Mouse (Mus musculus) embryonic facial prominence, embryonic 11.5 days (tissue): ENCODE measurements around the gene Dusp28. TPM values are rescaled to one million over a fixed set of nuclear protein-coding genes. Genes with fewer than 3 reads are reported as not detected.

Experiments used
- ATAC-seq: fragments of 200-750 bp; cut with Nextera tagmentation; replicated peaks from 2 replicates; pipeline ENCODE4 v1.8.0; 2017; ENCODE audit warnings: low read depth; ENCODE audit not compliant: insufficient number of reproducible peaks, low FRiP score, low TSS enrichment
- DNase-seq: peaks from one replicate; pipeline ENCODE4 v3.0.0-alpha.2; 2015; ENCODE audit warnings: low spot score
- H3K27ac ChIP-seq: fragments of 300-500 bp; sonication (generic); replicated peaks from 2 replicates; pipeline ENCODE4 v1.5.1; 2014; ENCODE audit warnings: mild to moderate bottlenecking, low read depth, low read length, control low read depth
- H3K27me3 ChIP-seq: fragments of 300-500 bp; sonication (generic); 2 replicates; pipeline ENCODE4 v1.6.1; 2014; ENCODE audit warnings: mild to moderate bottlenecking, low read length, moderate library complexity, mixed read lengths; ENCODE audit not compliant: control insufficient read depth, insufficient read depth
- H3K36me3 ChIP-seq: fragments of 300-500 bp; sonication (generic); replicated peaks from 2 replicates; pipeline ENCODE4 v1.6.1; 2014; ENCODE audit warnings: low read depth, mild to moderate bottlenecking, low read length, moderate library complexity, mixed read lengths; ENCODE audit not compliant: control insufficient read depth, insufficient read depth
- H3K4me1 ChIP-seq: fragments of 300-500 bp; sonication (generic); 2 replicates; pipeline ENCODE4 v1.6.1; 2014; ENCODE audit warnings: low read length, mixed read lengths; ENCODE audit not compliant: control insufficient read depth, insufficient read depth
- H3K4me2 ChIP-seq: fragments of 300-500 bp; sonication (generic); 2 replicates; pipeline ENCODE4 v1.6.1; 2014; ENCODE audit warnings: low read depth, mild to moderate bottlenecking, control low read depth, low read length, moderate library complexity
- H3K4me3 ChIP-seq: fragments of 300-500 bp; sonication (generic); 2 replicates; pipeline ENCODE4 v1.5.1; 2014; ENCODE audit warnings: low read depth, low read length, control low read depth
- H3K9ac ChIP-seq: fragments of 300-500 bp; sonication (generic); replicated peaks from 2 replicates; pipeline ENCODE4 v1.6.1; 2014; ENCODE audit warnings: mild to moderate bottlenecking, control low read depth, low read length
- H3K9me3 ChIP-seq: fragments of 300-500 bp; sonication (generic); replicated peaks from 2 replicates; pipeline ENCODE4 v1.6.1; 2016; ENCODE audit warnings: mild to moderate bottlenecking, low read length, inconsistent platforms, mixed read lengths; ENCODE audit not compliant: control insufficient read depth
- whole genome bisulfite sequencing: fragments of 180-500 bp; shearing (Covaris S2); extraction: QIAGEN DNeasy Blood & Tissue Kit; methylation state at CpG from one replicate; pipeline ENCODE4 v1.1.7; 2014; 5-methylcytosine and 5-hydroxymethylcytosine counted together
- polyA plus RNA-seq: library from polyadenylated mRNA; unstranded; fragments of >200 nt; fragmentation: Nextera tagmentation; extraction: Ambion mirVana; gene quantifications from 2 replicates; pipeline ENCODE4 v1.2.1, GENCODE M21; 2014

Dusp28 gene
- polyA plus RNA-seq, 1 experiment from 2014 or later = 7.2 TPM

DNA sequence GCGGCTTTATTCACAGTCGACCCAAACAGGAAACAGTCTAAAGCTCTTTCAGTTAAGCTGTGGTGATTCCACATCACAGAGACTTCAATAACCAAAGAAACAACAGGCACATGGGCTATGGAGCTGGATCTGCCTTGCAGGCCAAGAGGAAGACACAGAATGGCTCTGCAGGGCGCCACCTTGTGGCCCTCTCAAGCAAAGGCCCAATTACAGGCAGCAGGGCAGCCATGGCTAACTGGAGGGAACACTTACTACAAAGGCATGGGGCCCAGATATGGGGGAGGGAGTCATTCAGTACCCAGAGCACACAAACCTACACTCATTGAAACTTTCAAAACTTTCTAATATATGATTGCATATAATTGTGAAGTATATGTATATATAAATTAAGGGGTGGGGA is 11.7 kb upstream of the Dusp28 start:
- DNase-seq (peak; percentile 90), ATAC-seq (peak; percentile 71)
- 9% methylated on average over 3 of the region's 3 CpGs for WGBS
- Histone ChIP-seq H3K27ac (no peak overlapping the region), H3K36me3 (no peaks in the 10 kb centered on the region), H3K27me3 (no peaks in the 10 kb centered on the region), H3K4me1 (no peaks in the 10 kb centered on the region), H3K4me3 (no peak overlapping the region), H3K9me3 (no peaks in the 10 kb centered on the region), H3K4me2 (no peak overlapping the region), H3K9ac (no peak overlapping the region)

DNA sequence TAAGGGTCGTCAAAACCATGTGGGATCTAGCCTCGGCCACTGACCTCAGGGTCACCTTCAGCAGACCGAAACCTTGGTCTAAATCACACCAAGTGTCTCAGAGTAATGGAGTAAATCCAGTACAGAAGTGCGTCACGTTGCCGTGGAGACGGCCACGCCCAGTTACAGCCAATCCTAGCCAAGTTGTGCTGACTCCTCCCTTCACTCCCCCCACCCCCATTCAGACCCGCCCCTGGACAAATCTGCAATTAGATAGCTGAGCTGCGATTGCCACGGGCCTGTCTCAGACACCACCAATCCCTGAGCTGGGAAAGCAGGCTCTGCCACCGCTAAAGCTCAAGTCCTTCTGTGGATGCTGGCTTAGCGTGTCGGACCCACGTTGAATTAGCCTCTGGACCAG is 4.0 kb upstream of the Dusp28 start, which contains the start of gene Ankmy1:
Gene Ankmy1 (minus strand): TSS at position 121 of the 400 bp plus-strand sequence.
- H3K4me2 ChIP-seq = peak within 1 kb of the TSS; percentile 43
- peak; percentile 85 for DNase-seq
- no peak within 1 kb of the TSS for H3K27ac ChIP-seq
- H3K27me3 ChIP-seq = no peaks in the 10 kb centered on the region; the same call in 1 of the 2 replicates
- H3K4me3 ChIP-seq = peak within 1 kb of the TSS; percentile 13; the same call in 1 of the 2 replicates
- no peaks in the 10 kb centered on the region for H3K9me3 ChIP-seq
- ATAC-seq = peak; percentile 39
- H3K36me3 ChIP-seq = no peaks in the 10 kb centered on the region
- H3K4me1 ChIP-seq = no peaks in the 10 kb centered on the region
- 3% methylated on average over 15 of the region's 15 CpGs for WGBS
- no peak within 1 kb of the TSS for H3K9ac ChIP-seq

DNA sequence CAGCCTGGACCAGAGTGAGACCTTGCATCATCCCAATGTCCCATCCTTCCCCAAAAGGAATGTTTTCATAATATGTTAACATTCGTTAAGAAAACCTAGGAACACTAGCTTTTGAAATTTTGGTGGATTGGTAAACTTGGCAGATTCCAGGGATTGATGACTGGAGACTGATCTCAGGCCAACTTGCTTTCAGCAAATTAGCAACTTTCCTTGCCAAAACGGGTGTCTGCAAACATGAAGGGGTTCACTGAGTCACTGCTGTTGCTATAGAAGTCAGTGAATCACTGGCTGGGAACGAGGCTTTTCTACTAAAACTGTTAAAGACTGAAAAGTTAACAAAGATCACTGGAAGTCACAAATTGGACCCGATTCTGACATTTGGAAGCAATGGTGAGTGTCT is 3.2 kb upstream of the Dusp28 start:
- no peaks in the 10 kb centered on the region for H3K4me1 ChIP-seq
- H3K27me3 ChIP-seq = no peaks in the 10 kb centered on the region; the same call in 1 of the 2 replicates
- no peak overlapping the region for H3K9ac ChIP-seq
- no peaks in the 10 kb centered on the region for H3K36me3 ChIP-seq
- H3K27ac ChIP-seq = no peak overlapping the region
- H3K4me3 ChIP-seq = no peak overlapping the region
- H3K4me2 ChIP-seq = no peak overlapping the region
- no peak for ATAC-seq
- no peaks in the 10 kb centered on the region for H3K9me3 ChIP-seq
- WGBS = 75% methylated on average over 4 of the region's 4 CpGs
- DNase-seq = no peak

DNA sequence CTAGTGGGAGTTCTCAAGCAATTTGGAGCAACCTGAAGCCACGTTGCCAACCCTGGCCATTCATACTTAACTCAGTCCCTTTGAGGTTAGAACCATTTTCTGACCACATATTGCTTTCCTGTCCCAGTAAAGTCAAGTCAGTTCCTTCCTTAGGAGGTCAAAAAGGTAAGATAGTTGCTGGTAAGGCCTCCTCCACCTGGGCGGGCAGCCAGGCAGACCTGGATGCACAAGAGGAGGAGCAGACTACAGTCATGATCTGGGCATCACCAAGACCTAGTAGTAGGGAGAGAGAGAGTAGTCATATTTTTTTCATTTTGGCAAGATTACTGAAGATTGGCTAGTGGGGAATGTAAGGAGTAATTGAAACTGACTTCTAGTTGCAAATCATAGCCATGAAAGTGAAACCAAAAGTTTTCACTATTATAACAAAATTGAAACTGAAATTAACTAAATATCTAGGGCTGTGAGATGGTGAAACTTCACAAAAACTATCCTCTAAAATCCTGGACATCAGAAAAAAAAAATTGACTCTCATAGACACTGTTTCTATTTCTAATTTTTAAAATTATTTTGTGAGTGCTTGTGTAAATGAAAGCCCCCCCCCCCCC is 974 bp upstream of the Dusp28 start:
- no peak overlapping the region for H3K27ac ChIP-seq
- H3K36me3 ChIP-seq = no peaks in the 10 kb centered on the region
- ATAC-seq = no peak
- 98% methylated on average over 2 of the region's 2 CpGs for WGBS
- H3K4me1 ChIP-seq = peaks cover 5% of the 10 kb centered on the region
- DNase-seq = no peak
- no peak overlapping the region for H3K4me2 ChIP-seq
- no peak overlapping the region for H3K9ac ChIP-seq
- H3K9me3 ChIP-seq = no peaks in the 10 kb centered on the region
- peaks cover 3% of the 10 kb centered on the region; the same call in 1 of the 2 replicates for H3K27me3 ChIP-seq
- no peak overlapping the region for H3K4me3 ChIP-seq

DNA sequence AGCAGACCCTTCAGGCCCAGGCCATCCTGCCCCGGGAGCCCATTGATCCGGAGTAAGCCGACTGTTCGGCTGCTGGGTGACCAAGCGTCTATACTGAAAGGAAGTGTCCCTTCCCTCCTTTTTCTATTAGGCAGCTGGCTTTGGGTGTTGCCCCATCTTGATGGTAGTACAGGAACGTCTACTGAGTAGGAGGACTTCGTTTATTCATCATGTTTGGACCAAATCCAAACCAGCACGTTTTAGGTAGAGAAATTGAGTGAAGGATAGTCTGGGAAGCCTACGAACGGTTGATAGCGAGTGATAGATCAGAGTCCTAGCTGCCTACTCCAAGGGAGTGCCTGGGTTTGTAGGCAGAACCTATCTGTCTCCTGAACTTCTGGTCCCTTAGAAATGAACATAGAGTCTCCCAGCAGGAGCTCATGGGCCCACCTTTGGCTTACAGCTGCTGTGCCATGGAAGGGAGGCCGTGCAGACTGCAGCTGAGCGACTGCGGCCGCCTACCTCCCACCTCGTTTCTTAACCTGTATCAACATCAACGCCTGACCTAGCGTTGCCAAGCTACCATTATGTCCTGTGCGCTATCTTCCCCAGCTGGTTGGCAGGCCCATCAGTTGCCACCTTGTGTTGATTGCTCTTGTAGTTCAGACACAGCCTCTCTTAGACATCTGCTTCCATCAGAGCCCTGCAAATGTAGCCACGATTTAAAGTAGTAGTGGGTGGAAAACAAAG is 1.0 kb downstream of the Dusp28 start:
- no peaks in the 10 kb centered on the region for H3K9me3 ChIP-seq
- ATAC-seq = no peak
- 50% methylated on average over 20 of the region's 20 CpGs for WGBS
- peaks cover 8% of the 10 kb centered on the region for H3K4me1 ChIP-seq
- H3K36me3 ChIP-seq = no peaks in the 10 kb centered on the region
- H3K27ac ChIP-seq = no peak overlapping the region
- H3K4me2 ChIP-seq = peak overlapping the region; percentile 48
- DNase-seq = no peak
- peak overlapping the region; percentile 62 for H3K4me3 ChIP-seq
- H3K9ac ChIP-seq = peak overlapping the region; percentile 57
- peaks cover 3% of the 10 kb centered on the region; the same call in 1 of the 2 replicates for H3K27me3 ChIP-seq

DNA sequence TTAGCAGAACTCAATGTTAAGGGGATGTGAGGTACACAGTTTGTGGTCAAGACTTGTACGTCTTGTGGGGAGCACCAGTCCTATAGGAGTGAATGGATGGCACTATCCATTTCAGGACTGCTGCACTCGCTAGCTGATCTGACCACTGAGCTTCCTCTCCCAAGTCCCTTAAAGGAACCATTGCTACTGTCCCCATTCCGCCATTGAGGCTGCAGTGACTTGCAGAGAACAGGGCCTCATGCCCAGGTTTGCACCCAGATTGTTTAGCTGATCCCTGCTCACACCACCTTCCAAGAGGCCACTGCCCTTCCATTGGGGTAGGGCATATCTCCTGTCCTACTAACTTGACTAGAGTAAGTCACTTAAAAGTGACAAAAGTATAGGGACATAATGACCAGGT is 1.9 kb downstream of the Dusp28 start:
- Histone ChIP-seq H3K4me2 (no peak overlapping the region), H3K27ac (no peak overlapping the region), H3K9ac (no peak overlapping the region), H3K4me3 (no peak overlapping the region), H3K9me3 (no peaks in the 10 kb centered on the region), H3K4me1 (peaks cover 8% of the 10 kb centered on the region), H3K27me3 (peaks cover 3% of the 10 kb centered on the region; the same call in 1 of the 2 replicates), H3K36me3 (no peaks in the 10 kb centered on the region)
- no peak for DNase-seq
- ATAC-seq = no peak
- 88% methylated on average over 3 of the region's 3 CpGs for WGBS

DNA sequence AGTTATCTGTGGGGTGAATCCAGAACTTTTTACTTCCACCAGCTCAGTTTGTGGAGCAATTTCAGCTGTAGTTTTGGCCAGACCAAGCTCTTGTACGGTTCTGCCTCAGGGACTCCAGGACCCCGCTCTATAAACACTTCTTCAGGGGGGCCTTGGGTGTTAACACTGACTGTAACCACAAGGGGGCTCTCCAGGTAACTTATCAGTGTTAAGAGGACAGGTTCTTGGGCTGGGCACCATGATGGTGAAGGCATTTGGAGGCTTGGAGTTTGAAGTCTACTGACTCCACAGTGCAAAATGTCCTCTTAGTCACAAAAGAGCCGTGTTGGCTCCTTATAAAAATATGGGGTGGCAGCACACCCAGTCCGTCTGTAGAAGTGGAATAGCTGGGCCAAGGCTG is 2.3 kb downstream of the Dusp28 start:
- no peak overlapping the region for H3K4me3 ChIP-seq
- ATAC-seq (no peak), DNase-seq (peak; percentile 66)
- peaks cover 3% of the 10 kb centered on the region; the same call in 1 of the 2 replicates for H3K27me3 ChIP-seq
- H3K9ac ChIP-seq = no peak overlapping the region
- H3K4me2 ChIP-seq = no peak overlapping the region
- H3K36me3 ChIP-seq = no peaks in the 10 kb centered on the region
- no peaks in the 10 kb centered on the region for H3K9me3 ChIP-seq
- 75% methylated on average over 4 of the region's 4 CpGs for WGBS
- peaks cover 8% of the 10 kb centered on the region for H3K4me1 ChIP-seq
- no peak overlapping the region for H3K27ac ChIP-seq
